Mouse (Mus musculus) adrenal gland, postnatal 36 days (tissue): Measurements from ENCODE around the gene Tespa1. TPM values are rescaled to one million over a fixed set of nuclear protein-coding genes. Genes with fewer than 3 reads are reported as not detected.
"Not testable (repeated sequence)": the region's sequence is repeated elsewhere in the genome, so short reads cannot be mapped to it uniquely, and the experiment has no call there.

Experiments used
- DNase-seq, 2 experiments: peaks; one replicate each; pipeline ENCODE4 v3.0.0; 2021; ENCODE audit warnings: mixed read lengths in 1 of 2
- long read RNA-seq, 2 experiments: library from polyadenylated mRNA; stranded (forward); transcript quantifications; one replicate each; pipeline ENCODE4 v2.0.0; 2021; ENCODE audit warnings: borderline sequencing depth in 2 of 2
- total RNA-seq, 2 experiments: library from RNA; stranded (reverse); gene quantifications; 2 replicates each; pipeline ENCODE4 v1.2.3; 2021

Tespa1 gene
- under 1 TPM; 0.30 to 0.40 TPM for total RNA-seq
- long read RNA-seq, experiment 1: 0 reads
- long read RNA-seq, experiment 2: 0 reads

DNA sequence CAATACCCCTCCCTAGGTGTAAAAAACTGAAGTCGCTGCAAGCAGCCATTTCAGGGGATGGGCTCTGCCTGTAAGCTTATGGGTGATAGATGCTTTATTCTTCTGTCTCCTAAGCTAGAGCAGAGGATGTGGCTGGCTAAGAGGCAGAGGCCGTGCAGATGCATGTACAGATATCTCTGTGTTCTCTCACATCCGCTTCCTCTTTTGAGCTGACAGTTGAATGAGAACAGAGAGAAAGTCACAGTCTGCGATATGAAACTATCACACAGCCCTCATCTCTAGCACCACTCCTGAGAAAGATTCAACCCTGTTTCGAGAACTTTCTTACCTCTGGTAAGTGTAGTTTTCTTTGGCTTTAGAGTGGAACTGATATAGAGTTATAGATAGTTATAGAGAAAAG, at the start of gene Tespa1:
Tespa1 (plus strand) TSS at position 234 of the 400 bp plus-strand sequence.
- DNase-seq: no peak

DNA sequence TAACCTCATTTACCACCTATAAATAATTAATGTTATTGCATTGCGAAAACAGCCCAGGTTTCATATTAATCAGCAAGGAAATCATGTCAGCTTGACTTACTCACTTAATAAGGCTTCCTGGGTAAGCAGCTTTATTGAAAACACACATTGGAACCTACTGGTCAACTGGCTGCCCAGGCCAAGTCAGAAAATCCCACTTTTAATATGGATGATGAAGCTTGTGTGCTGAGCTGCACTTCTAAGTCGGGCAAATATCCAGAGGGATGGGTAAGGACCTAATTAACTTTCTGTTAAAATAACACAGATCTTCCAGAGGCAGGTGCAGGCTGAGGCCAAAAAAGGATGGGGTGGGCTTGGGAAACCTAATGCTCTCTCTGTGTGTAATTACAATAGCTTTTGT, 46.9 kb upstream of the Tespa1 start:
- no peak for DNase-seq

DNA sequence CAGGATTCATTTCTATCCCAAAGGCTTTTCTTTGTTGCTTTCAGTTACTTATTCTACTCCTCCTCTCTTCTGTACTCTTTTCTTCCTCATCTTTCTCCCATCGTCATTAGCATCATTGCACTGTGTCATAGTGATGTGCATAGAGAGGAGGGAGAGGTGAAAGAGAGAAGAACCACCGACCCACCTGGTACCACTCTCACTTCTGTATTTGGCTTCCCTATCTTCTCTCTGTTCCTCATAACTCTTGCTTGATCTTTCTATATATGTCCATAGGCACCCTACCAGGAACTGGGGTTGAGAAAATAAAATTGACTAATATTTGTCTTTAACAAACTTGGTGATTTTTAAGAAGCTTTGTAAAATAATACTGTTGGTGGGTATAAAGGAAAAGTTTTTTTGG, 46.2 kb upstream of the Tespa1 start:
- no peak for DNase-seq

DNA sequence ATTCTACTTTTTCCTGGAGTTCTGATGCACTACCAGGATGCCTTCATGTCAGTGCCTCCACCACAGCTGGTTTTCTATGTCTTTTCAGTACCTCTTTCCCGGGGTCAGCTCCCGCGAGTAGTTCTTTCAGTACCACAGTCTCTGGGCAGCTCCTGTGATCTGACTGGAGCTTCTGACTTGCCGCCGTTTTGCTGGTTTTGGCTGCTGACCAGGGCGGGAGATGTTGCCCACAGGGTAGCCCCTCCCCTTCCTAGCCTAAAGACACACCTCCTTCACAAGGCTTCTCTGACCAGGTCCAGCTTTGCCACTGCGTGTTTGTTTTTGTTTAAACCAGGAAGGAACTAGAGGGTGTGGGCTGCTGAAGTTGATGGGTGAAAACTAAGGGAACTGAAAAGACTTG, 42.6 kb upstream of the Tespa1 start, which contains the start of gene Neurod4:
Neurod4 (minus strand) TSS at position 175 of the 400 bp plus-strand sequence.
- peak; percentile 38 to 44 for DNase-seq

DNA sequence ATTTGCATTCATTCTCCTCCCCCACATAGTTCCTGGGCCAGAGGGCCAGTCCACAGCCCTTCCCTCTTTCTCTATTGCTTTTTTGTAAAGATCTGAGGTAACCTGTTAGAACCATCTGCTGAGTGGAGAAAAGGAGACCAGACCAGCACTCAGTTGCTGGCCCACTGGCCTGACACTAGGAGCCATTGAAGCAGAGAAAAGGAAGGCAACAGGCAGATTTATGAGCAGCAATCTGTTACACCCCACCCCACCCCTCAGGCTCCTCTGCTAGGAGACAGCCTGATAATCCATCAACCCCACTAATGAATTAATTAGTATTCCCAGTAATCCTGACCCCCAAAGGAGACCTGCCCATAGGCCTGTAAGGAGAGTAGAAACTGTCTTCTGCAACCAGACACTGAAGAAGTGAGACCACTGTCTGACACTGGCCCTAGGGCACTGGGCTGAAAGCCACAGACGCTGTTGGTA, 40.7 kb upstream of the Tespa1 start:
- no peak for DNase-seq

DNA sequence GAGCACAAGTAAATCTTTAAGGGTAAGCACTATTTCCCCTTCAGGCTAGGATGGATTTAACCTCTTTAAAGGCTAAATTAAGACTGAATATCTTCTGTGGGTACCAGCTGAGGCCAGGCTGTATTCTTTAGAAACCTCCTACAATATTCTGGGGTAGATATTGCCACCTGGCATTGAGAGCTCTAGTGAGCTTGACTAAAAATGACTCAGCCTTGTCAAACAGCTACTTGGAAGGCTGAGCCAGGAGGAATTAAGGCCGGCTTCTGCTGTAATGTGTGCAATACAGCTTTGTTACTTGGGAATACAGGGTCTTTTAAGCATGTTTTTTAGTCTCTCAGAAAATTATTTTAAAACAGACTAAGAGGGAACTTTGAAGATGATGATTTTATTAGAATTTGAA, 35.5 kb upstream of the Tespa1 start:
- no peak for DNase-seq

DNA sequence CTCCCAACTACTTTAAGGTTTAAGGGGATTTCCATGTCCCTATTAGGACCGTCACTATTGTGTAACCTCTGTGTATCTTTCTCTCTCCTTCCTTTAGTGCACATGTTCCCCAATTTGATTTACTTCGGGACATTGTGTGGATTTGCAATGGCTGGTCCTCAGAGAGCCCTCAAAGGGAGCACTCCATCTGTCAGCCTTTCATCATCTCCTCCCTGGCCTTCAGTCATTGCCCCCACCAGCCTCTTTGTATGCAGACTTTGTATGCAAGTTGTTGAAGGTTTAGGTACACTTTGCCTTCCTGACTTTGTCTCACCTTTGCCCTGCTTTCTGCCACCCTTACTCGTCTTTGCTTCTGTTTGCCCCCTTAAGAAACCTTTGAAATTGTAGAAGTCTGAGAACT, 34.7 kb upstream of the Tespa1 start:
- DNase-seq: no peak

DNA sequence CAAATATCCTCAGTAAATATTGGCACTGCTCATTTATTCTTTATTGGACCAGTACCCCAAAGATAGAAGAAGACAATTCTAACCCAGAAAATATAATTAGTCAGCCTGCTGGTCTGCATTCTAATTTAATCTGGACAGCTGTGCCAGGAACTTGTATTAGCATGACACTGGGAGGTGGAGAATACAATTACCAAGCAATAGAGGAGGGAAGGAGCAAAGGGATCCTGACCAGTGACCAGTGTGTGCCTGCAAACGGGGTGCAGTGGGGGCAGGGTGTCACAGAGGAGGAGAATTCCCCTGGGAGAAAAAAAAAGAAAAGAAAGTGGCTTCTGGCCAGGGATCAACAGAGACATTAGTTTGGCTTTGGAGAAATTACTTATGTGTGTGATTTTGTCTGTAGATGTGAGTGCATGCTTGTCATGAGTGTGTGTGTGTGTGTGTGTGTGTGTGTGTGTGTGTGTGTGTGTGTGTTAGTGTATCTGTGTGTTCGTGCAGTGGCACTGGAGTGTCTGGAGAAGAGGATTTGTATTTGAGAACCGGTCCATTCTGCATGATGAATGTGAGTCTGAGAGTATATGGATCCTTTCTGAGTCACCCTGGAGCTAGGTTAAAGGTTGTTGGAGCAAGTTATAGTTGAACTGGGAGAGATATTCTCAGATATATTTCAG, 28.8 kb upstream of the Tespa1 start:
- DNase-seq: no peak

DNA sequence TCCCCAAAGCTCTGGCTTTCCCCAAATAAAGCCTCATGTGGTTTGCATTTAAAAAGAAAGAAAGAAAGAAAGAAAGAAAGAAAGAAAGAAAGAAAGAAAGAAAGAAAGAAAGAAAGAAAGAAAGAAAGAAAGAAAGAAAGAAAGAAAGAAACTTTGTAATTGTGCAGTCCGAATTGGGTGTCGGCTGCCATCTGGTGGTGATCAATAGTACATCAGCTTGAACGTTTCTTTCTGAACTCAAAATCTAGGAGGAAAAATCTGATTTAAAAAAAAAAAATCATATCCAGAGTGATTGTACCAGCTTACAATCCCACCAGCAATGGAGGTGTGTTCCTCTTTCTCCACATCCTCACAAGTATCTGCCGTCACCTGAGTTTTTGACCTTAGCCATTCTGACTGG, 23.9 kb upstream of the Tespa1 start:
- DNase-seq: peak in 1 of 2 experiments; percentile 30

DNA sequence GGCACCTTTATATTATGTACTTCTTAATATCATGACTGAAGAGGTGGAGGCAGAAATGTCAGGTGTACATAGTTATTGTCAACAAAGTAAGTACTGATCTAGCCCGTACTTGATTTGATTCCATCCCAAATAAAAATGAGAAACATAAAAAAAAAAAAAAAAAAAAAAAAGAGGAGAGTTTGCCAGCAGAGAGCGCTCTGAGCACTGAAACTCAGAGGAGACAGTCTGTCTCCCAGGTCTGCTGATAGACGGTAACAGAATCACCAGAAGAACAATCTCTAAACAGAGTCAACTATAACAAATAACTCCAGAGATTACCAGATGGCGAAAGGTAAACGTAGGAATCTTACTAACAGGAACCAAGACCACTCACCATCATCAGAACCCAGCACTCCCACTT, 18.5 kb upstream of the Tespa1 start:
- not testable (repeated sequence) for DNase-seq

DNA sequence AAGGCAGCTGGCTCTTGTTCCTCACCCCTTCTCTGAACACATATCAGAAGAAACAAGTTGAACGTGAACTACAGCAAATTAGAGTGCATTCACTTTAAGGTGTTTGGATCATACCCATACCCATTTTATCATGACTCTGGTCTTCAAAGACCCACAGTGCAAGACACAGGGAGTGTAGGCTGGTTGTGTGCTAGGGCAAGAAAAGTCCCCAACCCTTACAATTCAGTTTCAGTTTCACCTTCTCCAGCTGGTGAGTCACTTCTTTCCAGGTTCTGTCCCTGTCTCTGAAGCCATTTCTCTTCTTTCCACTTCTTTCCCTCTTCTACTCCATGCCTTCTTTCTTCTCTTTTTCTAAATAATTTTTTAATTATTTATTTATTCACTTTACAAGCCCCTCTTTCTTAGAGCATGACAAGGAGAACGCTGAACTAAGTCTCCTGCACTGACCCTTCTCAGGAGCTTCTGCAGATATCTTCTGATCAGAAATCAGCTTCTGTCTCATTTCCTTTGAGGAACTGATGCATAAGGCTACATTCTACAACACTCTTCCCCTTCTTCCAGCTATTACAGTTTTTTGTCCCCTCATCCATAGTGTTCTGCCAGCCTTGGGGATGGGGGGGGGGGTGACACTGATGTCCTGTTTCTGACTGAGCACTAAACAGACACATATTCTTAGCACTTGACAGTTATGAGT, 11.0 kb upstream of the Tespa1 start:
- DNase-seq: no peak

DNA sequence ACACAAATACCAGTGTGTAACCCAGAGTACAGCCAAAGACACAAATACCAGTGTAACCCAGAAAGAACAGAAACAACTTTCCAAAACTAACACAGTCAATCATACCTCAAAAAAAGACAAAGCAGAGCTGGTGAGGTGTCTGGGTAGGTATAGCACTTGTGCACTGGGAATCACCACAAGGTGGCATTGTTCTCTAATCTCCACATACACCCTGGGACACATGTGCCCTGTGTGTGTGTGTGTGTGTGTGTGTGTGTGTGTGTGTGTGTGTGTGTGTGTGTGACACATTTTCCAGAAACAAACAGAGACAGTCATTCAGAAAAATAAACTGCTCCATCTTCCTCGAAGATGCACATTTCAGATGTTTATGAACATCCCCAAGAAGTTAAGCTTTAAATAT, 9.1 kb upstream of the Tespa1 start:
- DNase-seq: peak in 1 of 2 experiments; percentile 7

DNA sequence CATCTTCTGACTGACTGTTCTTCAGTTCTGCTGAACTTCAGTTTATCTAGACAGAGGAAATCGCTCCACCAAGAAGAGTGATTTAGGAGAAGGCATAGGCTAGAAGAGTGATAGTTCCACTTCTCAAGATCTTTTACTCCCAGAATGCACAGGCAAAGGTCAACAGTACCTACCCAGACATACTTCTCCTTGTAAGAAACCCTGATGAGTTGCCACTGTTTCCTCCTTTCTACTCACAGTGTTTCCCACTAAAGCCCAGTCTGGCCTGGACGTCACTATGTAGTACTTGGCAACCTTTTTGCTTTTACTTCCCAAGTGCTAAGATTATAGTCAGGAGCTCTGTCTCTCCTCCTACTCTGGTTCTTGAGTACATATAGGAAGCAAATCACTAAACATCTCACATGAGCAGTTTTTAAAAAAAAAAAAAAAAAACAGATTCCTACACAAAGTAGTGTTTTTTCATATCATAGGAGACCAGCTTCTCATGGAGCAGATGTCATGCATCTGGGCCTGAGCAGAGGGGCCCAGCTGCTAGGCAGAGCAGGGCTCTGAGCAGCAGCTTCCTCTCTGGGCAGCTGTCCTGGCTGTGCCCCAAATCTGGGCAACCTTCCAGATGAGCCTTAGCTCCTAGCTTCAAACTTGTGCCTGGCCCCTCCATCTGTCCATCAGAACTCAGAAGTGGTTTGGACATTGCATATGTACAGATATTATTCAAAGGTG, 8.4 kb upstream of the Tespa1 start:
- peak; percentile 5 to 10 for DNase-seq

DNA sequence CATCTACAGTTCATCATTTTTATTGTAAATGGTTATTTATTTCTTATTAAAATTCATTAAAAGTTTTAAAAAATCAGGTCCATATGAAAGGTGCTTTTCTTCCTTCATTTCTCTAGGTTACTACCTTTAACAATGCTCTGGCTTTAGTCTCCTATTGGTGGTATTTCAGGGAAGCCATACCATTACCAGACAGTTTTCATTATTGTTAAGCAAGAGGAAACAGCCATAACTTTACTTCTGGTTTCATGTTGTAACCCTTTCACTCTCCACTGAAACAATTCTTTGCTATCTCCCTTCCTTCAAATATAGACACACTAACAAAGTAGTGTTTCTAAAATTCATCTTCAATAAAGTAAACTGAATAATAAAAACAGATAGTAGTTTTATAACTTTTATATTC, 6.8 kb upstream of the Tespa1 start:
- DNase-seq: no peak

DNA sequence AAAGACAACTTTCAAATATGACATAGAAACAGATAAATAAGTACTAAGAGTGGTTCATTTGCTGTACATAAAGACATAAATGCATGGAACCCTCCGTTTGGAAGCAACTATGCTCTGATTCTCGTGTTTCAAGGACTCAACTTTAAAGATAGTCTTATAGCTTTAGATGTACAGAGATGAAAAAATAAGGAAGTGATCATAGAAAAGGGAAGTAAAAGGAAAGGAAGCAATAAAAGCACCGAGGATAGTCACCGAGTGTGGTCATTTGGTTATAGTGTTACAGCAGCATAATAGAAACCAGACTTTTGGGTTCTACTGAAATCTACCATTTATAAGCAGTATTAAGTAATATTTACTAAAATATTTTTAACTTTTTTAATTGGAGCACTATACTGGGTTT, 4.0 kb upstream of the Tespa1 start:
- no peak for DNase-seq

DNA sequence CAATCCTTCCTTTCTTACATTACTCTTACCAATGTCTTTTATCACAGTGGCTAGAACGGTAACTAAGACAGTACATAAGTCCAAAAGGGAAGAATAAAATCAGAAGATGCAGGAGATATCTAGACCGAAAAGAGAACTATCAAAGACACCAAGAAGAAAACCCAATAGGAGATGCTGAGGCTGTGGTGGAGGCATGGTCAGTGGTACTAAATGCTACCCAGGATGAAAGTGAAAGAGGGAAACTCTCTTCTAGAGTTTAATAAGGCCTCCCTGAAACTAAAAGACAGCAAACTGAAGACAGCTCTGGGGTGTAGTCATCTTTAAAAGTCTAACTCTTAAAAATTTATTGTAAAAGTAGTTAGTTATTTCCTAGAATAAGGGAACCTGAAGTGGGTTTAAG, 2.0 kb upstream of the Tespa1 start:
- no peak for DNase-seq

DNA sequence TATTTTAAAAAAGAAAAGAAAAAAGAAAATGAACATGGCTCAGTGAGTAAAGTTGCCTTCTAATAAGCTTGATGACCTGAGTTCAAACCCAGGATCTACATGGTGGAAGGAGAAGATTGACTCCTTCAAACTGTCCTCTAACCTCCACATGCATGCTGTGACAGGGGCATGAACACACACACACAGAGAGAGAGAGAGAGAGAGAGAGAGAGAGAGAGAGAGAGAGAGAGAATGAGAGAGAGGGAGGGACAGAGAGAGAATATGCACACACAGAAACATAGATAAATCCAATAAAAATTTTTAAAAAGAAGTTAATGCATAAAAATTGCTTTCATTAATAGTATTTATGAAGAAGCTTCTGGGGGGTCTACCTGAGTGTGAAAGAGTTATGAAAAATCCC, 608 bp upstream of the Tespa1 start:
- no peak for DNase-seq

DNA sequence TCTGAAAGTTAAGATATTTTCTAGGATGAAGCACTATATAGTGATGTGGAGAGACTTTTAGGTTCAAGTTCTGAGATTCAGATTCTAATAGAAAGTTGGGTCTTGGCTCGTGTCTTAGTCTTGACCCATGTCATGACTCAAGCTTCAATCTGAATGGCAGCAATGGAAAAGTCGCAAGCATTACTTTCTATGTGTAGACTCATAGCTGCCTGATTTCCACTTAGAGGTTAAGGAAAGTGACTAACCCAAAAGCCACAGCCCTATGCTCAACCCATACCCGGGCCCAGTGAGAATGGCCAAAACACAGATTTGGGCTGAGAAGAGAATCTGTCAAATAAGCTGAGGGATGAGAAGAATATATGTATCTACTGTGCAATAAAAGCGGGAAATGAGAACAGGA, 1.6 kb downstream of the Tespa1 start:
- no peak for DNase-seq

DNA sequence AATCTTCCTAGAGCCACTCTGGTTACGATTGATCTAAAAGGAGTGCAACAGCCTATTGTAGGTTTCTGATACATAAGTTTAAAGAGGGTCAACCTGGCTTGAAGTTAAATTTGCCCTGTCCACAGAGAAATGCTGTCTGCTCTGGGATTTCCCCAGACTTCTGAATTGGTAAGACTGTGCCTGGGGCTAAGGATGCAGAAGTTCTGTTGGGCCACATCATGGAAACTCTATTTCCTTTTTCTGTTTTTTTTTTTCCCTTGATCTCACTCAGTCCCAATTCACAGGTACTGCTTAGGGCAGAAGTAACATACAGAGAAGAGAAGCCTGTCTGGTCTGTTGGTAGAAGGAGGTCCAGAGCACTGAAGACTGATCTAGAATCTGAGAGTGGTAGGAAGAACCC, 8.0 kb downstream of the Tespa1 start:
- DNase-seq: no peak

DNA sequence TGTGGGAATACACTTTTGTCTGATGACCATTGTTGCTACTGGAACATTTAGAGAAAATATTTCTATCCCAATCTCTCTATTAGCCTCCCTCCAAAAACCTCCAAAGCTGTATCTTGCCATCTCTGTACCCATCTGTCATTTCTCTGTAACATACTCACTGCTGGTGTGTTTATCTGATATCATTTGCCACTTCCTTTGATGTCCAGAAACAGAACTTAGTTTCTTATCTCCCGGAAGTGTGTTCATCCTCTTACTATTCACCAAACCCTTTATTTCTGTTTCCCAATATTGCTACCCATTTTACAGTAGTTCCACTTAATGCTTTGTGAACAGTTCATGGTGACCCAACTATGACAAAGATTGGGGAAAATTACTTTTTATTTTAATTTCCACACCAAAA, 13.7 kb downstream of the Tespa1 start:
- DNase-seq: no peak

DNA sequence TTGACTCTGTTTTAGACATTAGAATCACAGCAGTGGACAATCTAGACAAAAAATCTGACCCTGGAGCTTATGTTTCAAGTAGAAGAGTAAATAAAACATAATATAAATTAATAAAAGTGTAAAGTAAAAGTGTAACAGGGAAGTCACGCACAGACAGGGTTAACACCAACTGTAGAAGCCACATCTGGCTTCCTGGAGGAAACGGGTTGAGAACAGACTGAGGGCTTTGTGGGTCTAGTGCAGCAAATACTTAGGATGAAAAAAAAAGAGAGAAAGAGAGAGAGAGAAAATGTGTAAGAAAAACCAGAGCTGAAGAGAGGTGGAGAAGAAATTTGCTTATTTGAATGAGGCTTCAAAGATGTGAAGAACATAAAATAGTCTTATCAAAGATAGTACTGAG, 14.9 kb downstream of the Tespa1 start:
- no peak for DNase-seq

DNA sequence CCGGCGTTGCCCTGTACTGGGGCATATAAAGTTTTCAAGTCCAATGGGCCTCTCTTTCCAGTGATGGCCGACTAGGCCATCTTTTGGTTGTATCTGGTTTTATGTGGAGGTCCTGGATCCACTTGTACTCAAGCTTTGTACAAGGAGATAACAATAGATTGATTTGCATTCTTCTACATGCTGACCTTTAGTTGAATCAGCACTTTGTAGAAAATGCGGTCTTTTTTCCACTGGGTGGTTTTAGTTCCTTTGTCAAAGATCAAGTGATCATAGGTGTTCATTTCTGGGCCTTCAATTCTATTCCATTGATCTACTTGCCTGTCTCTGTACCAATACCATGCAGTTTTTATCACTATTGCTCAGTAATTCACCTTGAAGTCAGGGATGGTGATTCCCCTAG, 17.4 kb downstream of the Tespa1 start:
- DNase-seq: not testable (repeated sequence)

DNA sequence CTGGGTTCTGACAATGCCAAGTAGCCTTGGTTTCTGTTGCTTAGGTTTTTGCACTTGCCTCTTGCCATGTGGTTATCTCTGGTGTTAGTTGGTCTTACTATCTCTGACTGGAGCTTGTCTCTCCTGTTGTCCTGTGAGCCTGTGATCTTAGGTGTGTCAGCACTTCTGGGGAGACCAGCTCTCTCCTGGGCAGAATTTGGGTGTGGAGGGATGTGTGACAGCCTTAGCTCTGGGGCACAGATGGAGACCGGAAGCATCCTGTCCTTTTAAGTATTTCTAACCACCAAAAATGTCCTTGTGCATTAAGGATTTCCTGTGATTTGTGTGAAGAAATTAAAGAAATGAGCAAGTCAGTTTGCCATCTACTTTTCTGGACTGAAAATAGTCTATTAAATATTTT, 21.4 kb downstream of the Tespa1 start:
- DNase-seq: no peak
